Mouse (Mus musculus): ENCODE measurements at regions not wholly inside any gene's neighbourhood (a gene's known extent, or its start where the extent isn't known, plus 50 kb on each side); places are given as distances from the start of the nearest gene placed in this dataset.

DNA sequence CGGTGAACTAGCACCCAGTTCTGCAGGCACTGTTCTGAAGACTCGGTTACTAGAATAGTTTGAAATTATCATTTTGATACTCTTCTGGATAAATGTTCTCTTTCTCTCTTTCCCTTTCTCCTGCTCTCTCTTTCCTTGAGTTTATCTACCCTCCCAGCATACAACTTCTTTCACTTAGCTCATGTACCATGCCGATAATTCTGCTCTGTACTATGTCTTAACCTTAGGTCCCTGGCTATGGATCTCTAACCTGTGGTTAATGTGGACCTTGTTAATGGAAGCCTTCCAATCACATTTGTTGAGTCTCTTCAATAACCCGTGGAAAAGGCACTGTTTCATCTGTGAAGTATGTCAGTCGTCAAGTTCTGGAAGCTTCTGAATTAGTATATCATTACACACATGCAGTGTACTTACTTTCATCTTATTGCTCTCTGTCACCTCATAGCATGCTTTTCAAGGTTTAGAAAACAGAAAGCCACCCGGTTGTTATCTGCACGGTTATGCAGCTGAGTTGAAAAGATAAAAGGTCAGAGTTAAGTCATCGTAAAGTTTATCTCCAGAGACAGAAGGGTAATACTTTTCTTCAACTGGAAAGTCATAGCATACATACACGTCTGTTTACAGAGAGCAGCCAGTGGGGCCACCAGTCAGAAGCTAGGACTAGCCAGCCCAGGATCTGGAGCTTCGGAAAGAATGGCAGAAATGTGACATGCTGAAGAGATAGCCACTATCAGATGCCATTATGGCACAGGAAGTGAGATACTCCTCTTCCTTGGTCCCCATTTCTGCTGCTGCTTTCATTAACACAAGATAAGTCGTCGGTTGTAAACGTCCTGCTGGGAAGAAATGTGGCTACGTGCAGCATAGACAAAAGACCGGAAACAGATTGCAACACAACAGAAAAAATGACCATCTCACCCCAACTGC lies 157.6 kb upstream of the Rspo3 start:
- 82% methylated on average over 15 of the region's 15 CpGs for WGBS
- H3K36me3 ChIP-seq (ENCODE audit: control insufficient read depth, insufficient read depth, low read length), result no peaks in the 10 kb centered on the region
- no peak overlapping the region for H3K9ac ChIP-seq (ENCODE audit: low read length)
- no peak overlapping the region for H3K4me3 ChIP-seq (ENCODE audit: low read depth, low read length)
- DNase-seq (ENCODE audit: low spot score) (no peak), ATAC-seq (replicated peaks; ENCODE audit: low FRiP score) (no peak)
- H3K27ac ChIP-seq (ENCODE audit: low read depth, low read length), result no peak overlapping the region
- no peak overlapping the region for H3K4me2 ChIP-seq (ENCODE audit: low read depth, low read length, severe bottlenecking)
- H3K9me3 ChIP-seq (ENCODE audit: control insufficient read depth, low read length), result no peaks in the 10 kb centered on the region
- no peaks in the 10 kb centered on the region for H3K4me1 ChIP-seq (replicated peaks; ENCODE audit: control insufficient read depth, insufficient read depth, low read length)
- no peaks in the 10 kb centered on the region for H3K27me3 ChIP-seq (ENCODE audit: control insufficient read depth, insufficient read depth, low read length)

DNA sequence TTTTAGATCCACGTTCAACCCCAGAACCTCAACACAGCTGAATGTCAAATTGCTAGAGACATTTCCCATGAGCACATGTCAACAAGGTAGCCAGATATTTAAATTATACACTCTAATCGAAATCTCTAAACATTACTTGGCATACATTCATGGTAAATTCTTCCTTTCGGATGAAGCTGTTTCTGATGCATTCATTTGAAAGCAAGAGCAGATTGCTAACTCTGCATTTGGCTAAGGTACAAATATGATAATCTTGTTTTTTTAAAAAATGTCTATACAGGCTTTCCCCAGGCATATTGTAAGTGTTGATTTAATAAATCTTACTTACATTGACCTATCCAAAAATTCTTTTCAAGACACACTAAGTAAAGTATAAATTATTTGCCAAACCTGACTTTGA lies 153.9 kb upstream of the Rspo3 start:
- no peak overlapping the region for H3K4me2 ChIP-seq (ENCODE audit: low read depth, low read length, severe bottlenecking)
- ATAC-seq (replicated peaks; ENCODE audit: low FRiP score) (no peak), DNase-seq (ENCODE audit: low spot score) (no peak)
- no peak overlapping the region for H3K4me3 ChIP-seq (ENCODE audit: low read depth, low read length)
- no peak overlapping the region for H3K9ac ChIP-seq (ENCODE audit: low read length)
- no peaks in the 10 kb centered on the region for H3K27me3 ChIP-seq (ENCODE audit: control insufficient read depth, insufficient read depth, low read length)
- WGBS, result 87% methylated on average over 3 of the region's 3 CpGs
- no peak overlapping the region for H3K27ac ChIP-seq (ENCODE audit: low read depth, low read length)
- H3K9me3 ChIP-seq (ENCODE audit: control insufficient read depth, low read length), result no peaks in the 10 kb centered on the region
- H3K36me3 ChIP-seq (ENCODE audit: control insufficient read depth, insufficient read depth, low read length), result no peaks in the 10 kb centered on the region
- H3K4me1 ChIP-seq (replicated peaks; ENCODE audit: control insufficient read depth, insufficient read depth, low read length), result no peaks in the 10 kb centered on the region

DNA sequence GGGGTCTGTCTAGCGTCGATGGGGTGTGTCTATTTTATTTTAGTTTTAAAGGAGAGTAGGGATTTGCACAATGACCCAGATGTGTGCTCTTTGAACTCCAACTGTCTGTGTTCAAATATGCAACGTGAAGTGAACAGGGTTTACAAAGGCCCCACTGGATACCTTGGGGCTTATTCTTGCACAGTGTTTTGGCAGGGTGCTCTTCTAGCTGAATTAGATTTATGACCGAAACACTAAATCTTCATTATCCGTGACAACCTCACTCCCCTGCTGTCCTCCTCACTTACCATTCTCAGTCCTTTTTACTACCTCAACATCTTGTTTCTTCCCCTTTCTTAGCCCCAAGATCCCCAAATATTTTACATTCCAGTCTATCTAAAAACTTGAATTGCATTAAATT lies 151.3 kb upstream of the Rspo3 start:
- WGBS, result 77% methylated on average over 5 of the region's 5 CpGs
- ATAC-seq (replicated peaks; ENCODE audit: low FRiP score), result no peak
- H3K27me3 ChIP-seq (ENCODE audit: control insufficient read depth, insufficient read depth, low read length), result no peaks in the 10 kb centered on the region
- no peak overlapping the region for H3K4me3 ChIP-seq (ENCODE audit: low read depth, low read length)
- H3K4me2 ChIP-seq (ENCODE audit: low read depth, low read length, severe bottlenecking), result no peak overlapping the region
- H3K9me3 ChIP-seq (ENCODE audit: control insufficient read depth, low read length), result no peaks in the 10 kb centered on the region
- H3K9ac ChIP-seq (ENCODE audit: low read length), result no peak overlapping the region
- H3K4me1 ChIP-seq (replicated peaks; ENCODE audit: control insufficient read depth, insufficient read depth, low read length), result no peaks in the 10 kb centered on the region
- no peaks in the 10 kb centered on the region for H3K36me3 ChIP-seq (ENCODE audit: control insufficient read depth, insufficient read depth, low read length)
- no peak overlapping the region for H3K27ac ChIP-seq (ENCODE audit: low read depth, low read length)
- no peak for DNase-seq (ENCODE audit: low spot score)

DNA sequence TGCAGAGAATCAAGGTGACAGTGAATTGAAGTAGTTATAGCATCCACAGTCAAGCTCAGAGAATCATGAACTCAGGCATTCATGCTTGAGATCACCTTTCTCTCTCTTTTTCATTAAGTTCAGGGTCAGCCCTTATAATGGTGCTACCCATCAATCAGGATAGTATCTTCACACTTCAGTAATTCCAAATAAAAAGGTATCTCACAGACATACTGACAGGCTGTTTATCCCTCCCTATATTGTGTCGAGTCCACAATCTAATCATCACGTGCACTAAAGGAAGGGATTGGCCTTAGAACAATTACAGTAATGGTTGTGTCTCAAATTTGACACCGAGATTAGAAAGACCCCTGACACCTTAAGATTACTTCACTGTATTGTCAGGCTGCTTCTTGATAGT lies 138.7 kb upstream of the Rspo3 start:
- no peak for DNase-seq (ENCODE audit: low spot score)
- H3K27ac ChIP-seq (ENCODE audit: low read depth, low read length), result no peak overlapping the region

DNA sequence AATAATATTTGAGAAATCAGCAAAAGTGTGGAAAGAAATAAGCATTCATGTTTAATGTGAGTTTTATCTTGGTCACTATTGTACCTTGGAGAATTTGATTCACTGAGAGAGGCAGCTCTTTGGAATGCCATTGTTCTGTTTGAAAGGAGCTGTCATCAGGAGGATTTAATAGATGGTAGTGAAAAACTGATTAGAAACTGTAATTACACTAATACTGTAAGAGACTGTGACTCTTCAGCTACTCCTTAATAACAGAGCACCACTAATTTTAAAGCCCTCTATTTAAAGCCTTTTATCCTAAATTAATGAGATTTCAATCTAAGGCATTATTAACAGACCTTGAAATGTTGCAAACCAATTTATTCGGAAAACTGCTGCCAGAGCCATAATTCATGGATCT lies 126.1 kb upstream of the Rspo3 start:
- WGBS, result 57% methylated on average over 1 of the region's 1 CpGs
- no peak for DNase-seq (ENCODE audit: low spot score)
- no peaks in the 10 kb centered on the region for H3K4me1 ChIP-seq (replicated peaks; ENCODE audit: control insufficient read depth, insufficient read depth, low read length)
- no peaks in the 10 kb centered on the region for H3K9me3 ChIP-seq (ENCODE audit: control insufficient read depth, low read length)
- H3K9ac ChIP-seq (ENCODE audit: low read length), result no peak overlapping the region
- H3K27ac ChIP-seq (ENCODE audit: low read depth, low read length), result no peak overlapping the region
- no peak for ATAC-seq (replicated peaks; ENCODE audit: low FRiP score)
- H3K4me2 ChIP-seq (ENCODE audit: low read depth, low read length, severe bottlenecking), result no peak overlapping the region
- H3K36me3 ChIP-seq (ENCODE audit: control insufficient read depth, insufficient read depth, low read length), result no peaks in the 10 kb centered on the region
- H3K27me3 ChIP-seq (ENCODE audit: control insufficient read depth, insufficient read depth, low read length), result no peaks in the 10 kb centered on the region
- no peak overlapping the region for H3K4me3 ChIP-seq (ENCODE audit: low read depth, low read length)

More for the DNA sequence above, 138.7 kb upstream of the Rspo3 start:
- WGBS, result 30% methylated on average over 3 of the region's 3 CpGs
- no peaks in the 10 kb centered on the region for H3K36me3 ChIP-seq (ENCODE audit: control insufficient read depth, insufficient read depth, low read length)
- no peaks in the 10 kb centered on the region for H3K27me3 ChIP-seq (ENCODE audit: control insufficient read depth, insufficient read depth, low read length)
- no peak overlapping the region for H3K9ac ChIP-seq (ENCODE audit: low read length)
- H3K4me3 ChIP-seq (ENCODE audit: low read depth, low read length), result no peak overlapping the region
- ATAC-seq (replicated peaks; ENCODE audit: low FRiP score), result 0 out of 2 replicates have a peak, but pooled peaks have one; percentile 30
- no peaks in the 10 kb centered on the region for H3K4me1 ChIP-seq (replicated peaks; ENCODE audit: control insufficient read depth, insufficient read depth, low read length)
- H3K9me3 ChIP-seq (ENCODE audit: control insufficient read depth, low read length), result no peaks in the 10 kb centered on the region
- H3K4me2 ChIP-seq (ENCODE audit: low read depth, low read length, severe bottlenecking), result no peak overlapping the region

DNA sequence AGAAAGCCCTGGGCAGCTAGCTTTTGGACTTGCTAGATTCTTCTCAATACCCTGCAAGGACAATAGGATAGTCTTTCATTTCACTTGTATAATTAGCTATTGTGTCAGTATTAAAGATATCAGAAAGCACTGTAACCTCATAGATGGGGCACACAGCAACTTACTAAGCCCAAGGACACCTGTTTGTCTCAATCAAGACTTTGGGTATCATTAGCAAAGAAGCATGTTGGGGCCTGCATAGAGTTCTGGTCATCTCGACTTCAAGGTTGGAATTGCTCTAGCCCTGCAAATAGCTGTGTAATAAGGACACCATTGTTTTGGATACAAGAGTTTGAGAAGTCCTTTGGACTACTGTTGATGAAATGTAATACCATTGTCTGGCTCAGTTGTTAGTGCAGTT lies 104.6 kb upstream of the Rspo3 start:
- DNase-seq (ENCODE audit: low spot score), result no peak
- ATAC-seq (replicated peaks; ENCODE audit: low FRiP score), result no peak
- H3K36me3 ChIP-seq (ENCODE audit: control insufficient read depth, insufficient read depth, low read length), result no peaks in the 10 kb centered on the region
- no peak overlapping the region for H3K4me2 ChIP-seq (ENCODE audit: low read depth, low read length, severe bottlenecking)
- no peak overlapping the region for H3K9ac ChIP-seq (ENCODE audit: low read length)
- H3K4me3 ChIP-seq (ENCODE audit: low read depth, low read length), result no peak overlapping the region
- H3K27me3 ChIP-seq (ENCODE audit: control insufficient read depth, insufficient read depth, low read length), result no peaks in the 10 kb centered on the region
- H3K4me1 ChIP-seq (replicated peaks; ENCODE audit: control insufficient read depth, insufficient read depth, low read length), result no peaks in the 10 kb centered on the region
- WGBS, result 75% methylated on average over 1 of the region's 1 CpGs
- H3K9me3 ChIP-seq (ENCODE audit: control insufficient read depth, low read length), result no peaks in the 10 kb centered on the region
- H3K27ac ChIP-seq (ENCODE audit: low read depth, low read length), result no peak overlapping the region

DNA sequence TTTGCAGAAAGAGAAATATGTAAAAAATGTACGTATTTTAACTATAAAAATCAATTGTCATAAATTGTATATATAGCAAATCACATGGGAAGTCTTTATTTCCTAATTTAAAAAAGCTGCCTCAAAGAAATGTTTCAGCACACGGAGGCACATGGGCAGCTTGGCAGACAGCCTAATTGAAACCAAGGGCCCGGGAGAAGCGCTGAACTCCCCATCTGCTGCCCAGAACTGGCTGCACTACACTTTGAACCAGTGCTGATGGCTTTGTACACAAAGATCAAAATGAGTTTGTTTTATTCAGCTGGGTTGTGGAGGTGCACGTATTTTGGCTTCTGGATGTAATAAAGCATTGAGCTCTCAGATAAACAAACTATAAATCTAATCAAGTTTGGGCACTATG lies 100.2 kb upstream of the Rspo3 start:
- Histone ChIP-seq H3K9ac (ENCODE audit: low read length) (no peak overlapping the region), H3K27me3 (ENCODE audit: control insufficient read depth, insufficient read depth, low read length) (no peaks in the 10 kb centered on the region), H3K36me3 (ENCODE audit: control insufficient read depth, insufficient read depth, low read length) (no peaks in the 10 kb centered on the region), H3K4me3 (ENCODE audit: low read depth, low read length) (no peak overlapping the region), H3K9me3 (ENCODE audit: control insufficient read depth, low read length) (no peaks in the 10 kb centered on the region), H3K4me2 (ENCODE audit: low read depth, low read length, severe bottlenecking) (no peak overlapping the region), H3K27ac (ENCODE audit: low read depth, low read length) (no peak overlapping the region), H3K4me1 (replicated peaks; ENCODE audit: control insufficient read depth, insufficient read depth, low read length) (no peaks in the 10 kb centered on the region)
- no peak for DNase-seq (ENCODE audit: low spot score)
- no peak for ATAC-seq (replicated peaks; ENCODE audit: low FRiP score)
- 77% methylated on average over 5 of the region's 5 CpGs for WGBS

DNA sequence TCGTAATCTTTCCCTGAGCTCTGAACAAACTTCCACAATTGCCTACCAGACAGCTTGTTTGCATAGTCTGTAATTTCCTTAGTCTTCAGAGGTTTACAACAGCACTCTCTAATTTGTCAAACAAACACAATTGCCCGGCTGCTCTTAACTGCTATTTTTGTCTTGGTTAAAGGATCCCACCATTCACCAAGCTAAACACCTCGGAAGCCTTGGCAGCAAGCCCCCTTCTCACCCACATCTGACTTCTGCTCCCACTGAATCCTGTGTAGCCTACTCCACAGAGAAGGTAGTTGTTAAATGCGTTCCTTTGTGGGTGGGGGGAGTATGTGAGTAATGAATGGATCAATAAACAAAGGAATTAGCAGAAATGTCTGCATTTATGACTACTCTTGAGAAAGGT lies 59.8 kb upstream of the Rspo3 start:
- Histone ChIP-seq H3K4me2 (ENCODE audit: low read depth, low read length, severe bottlenecking) (no peak overlapping the region), H3K27me3 (ENCODE audit: control insufficient read depth, insufficient read depth, low read length) (no peaks in the 10 kb centered on the region), H3K4me1 (replicated peaks; ENCODE audit: control insufficient read depth, insufficient read depth, low read length) (no peaks in the 10 kb centered on the region), H3K36me3 (ENCODE audit: control insufficient read depth, insufficient read depth, low read length) (no peaks in the 10 kb centered on the region), H3K27ac (ENCODE audit: low read depth, low read length) (no peak overlapping the region), H3K9ac (ENCODE audit: low read length) (no peak overlapping the region), H3K4me3 (ENCODE audit: low read depth, low read length) (no peak overlapping the region), H3K9me3 (ENCODE audit: control insufficient read depth, low read length) (no peaks in the 10 kb centered on the region)
- 50% methylated on average over 4 of the region's 4 CpGs for WGBS
- DNase-seq (ENCODE audit: low spot score) (no peak), ATAC-seq (replicated peaks; ENCODE audit: low FRiP score) (no peak)

DNA sequence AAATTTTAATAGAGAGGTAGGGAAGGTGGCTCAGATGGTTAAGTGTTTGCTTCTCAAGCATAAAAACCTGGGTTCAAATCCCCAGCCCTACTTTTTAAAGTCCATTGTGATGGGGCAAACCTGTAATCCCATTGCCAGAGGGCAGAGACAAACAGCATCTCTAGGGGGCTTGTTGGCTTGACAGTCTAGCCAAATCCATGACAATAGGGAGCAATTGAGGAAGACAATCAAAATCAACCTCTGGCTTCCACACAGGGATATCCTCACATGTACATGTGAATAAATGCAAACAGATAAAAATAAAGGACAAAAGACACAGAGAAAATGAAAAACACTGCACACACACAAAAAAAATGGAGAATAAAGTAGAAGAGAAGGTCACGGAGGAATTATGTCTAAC lies 59.3 kb upstream of the Rspo3 start:
- Histone ChIP-seq H3K9ac (ENCODE audit: low read length) (no peak overlapping the region), H3K27ac (ENCODE audit: low read depth, low read length) (no peak overlapping the region), H3K27me3 (ENCODE audit: control insufficient read depth, insufficient read depth, low read length) (no peaks in the 10 kb centered on the region), H3K9me3 (ENCODE audit: control insufficient read depth, low read length) (no peaks in the 10 kb centered on the region), H3K4me1 (replicated peaks; ENCODE audit: control insufficient read depth, insufficient read depth, low read length) (no peaks in the 10 kb centered on the region), H3K36me3 (ENCODE audit: control insufficient read depth, insufficient read depth, low read length) (no peaks in the 10 kb centered on the region), H3K4me2 (ENCODE audit: low read depth, low read length, severe bottlenecking) (no peak overlapping the region), H3K4me3 (ENCODE audit: low read depth, low read length) (no peak overlapping the region)
- DNase-seq (ENCODE audit: low spot score) (no peak), ATAC-seq (replicated peaks; ENCODE audit: low FRiP score) (no peak)
- 56% methylated on average over 1 of the region's 1 CpGs for WGBS

Measured in forebrain, embryonic 11.5 days (tissue).